Mouse (Mus musculus): ENCODE data around the gene Exoc3l4. TPM values are rescaled to one million over a fixed set of nuclear protein-coding genes. Genes with fewer than 3 reads are reported as not detected.
A peak's percentile ranks its signal among the peaks of the same experiment; 100 is the strongest.

Exoc3l4 gene
- polyA plus RNA-seq, 1 experiment from 2014 or later = 8.0 TPM

GRCm38 (mm10) chr12:111428364-111428763 is 11.5 kb downstream of the Exoc3l4 start:
- H3K9me3 ChIP-seq (replicated peaks) = no peaks in the 10 kb centered on the region

GRCm38 (mm10) chr12:111428961-111429911 is 12.4 kb downstream of the Exoc3l4 start:
- Histone ChIP-seq H3K27me3 (peaks cover 57% of the 10 kb centered on the region), H3K36me3 (no peaks in the 10 kb centered on the region), H3K4me2 (peak overlapping the region; percentile 80), H3K4me3 (peak overlapping the region; percentile 50), H3K9ac (peak overlapping the region; percentile 52), H3K4me1 (replicated peaks) (peaks cover 62% of the 10 kb centered on the region), H3K9me3 (replicated peaks) (no peaks in the 10 kb centered on the region), H3K27ac (peak overlapping the region; percentile 68)
- 1% methylated on average over 40 of the region's 40 CpGs for WGBS
- peak; percentile 16; the same call in 1 of the 2 replicates for ATAC-seq (replicated peaks; ENCODE audit: insufficient number of reproducible peaks, insufficient read depth, low FRiP score, low read depth)

More at GRCm38 (mm10) chr12:111428364-111428763, 11.5 kb downstream of the Exoc3l4 start:
- Histone ChIP-seq H3K4me2 (peak overlapping the region; percentile 80), H3K27me3 (peaks cover 64% of the 10 kb centered on the region), H3K36me3 (no peaks in the 10 kb centered on the region), H3K9ac (no peak overlapping the region), H3K4me1 (replicated peaks) (peaks cover 67% of the 10 kb centered on the region), H3K4me3 (no peak overlapping the region), H3K27ac (no peak overlapping the region)
- 22% methylated on average over 8 of the region's 8 CpGs for WGBS
- ATAC-seq (replicated peaks; ENCODE audit: insufficient number of reproducible peaks, insufficient read depth, low FRiP score, low read depth) = no peak

- Histone ChIP-seq H3K4me2 (peak overlapping the region; percentile 80), H3K9ac (peak overlapping the region; percentile 52), H3K4me3 (peak overlapping the region; percentile 50), H3K27me3 (peaks cover 51% of the 10 kb centered on the region), H3K9me3 (replicated peaks) (no peaks in the 10 kb centered on the region), H3K4me1 (replicated peaks) (peaks cover 69% of the 10 kb centered on the region), H3K27ac (peak overlapping the region; percentile 25), H3K36me3 (no peaks in the 10 kb centered on the region)
- ATAC-seq (replicated peaks; ENCODE audit: insufficient number of reproducible peaks, insufficient read depth, low FRiP score, low read depth) = no peak
- WGBS = 17% methylated on average over 27 of the region's 27 CpGs
Observed at GRCm38 (mm10) chr12:111430049-111430867, 13.4 kb downstream of the Exoc3l4 start.

GRCm38 (mm10) chr12:111430868-111431817 is 14.3 kb downstream of the Exoc3l4 start:
- Histone ChIP-seq H3K9me3 (replicated peaks) (no peaks in the 10 kb centered on the region), H3K27ac (peak overlapping the region; percentile 36; the same call in 1 of the 2 replicates), H3K4me2 (peak overlapping the region; percentile 80), H3K4me3 (no peak overlapping the region), H3K27me3 (peaks cover 44% of the 10 kb centered on the region), H3K36me3 (no peaks in the 10 kb centered on the region), H3K9ac (no peak overlapping the region), H3K4me1 (replicated peaks) (peaks cover 64% of the 10 kb centered on the region)
- WGBS = 33% methylated on average over 14 of the region's 14 CpGs
- no peak for ATAC-seq (replicated peaks; ENCODE audit: insufficient number of reproducible peaks, insufficient read depth, low FRiP score, low read depth)

GRCm38 (mm10) chr12:111432097-111432496 is 15.3 kb downstream of the Exoc3l4 start:
- H3K4me1 ChIP-seq (replicated peaks) = peaks cover 63% of the 10 kb centered on the region
- no peaks in the 10 kb centered on the region for H3K9me3 ChIP-seq (replicated peaks)
- no peak for ATAC-seq (replicated peaks; ENCODE audit: insufficient number of reproducible peaks, insufficient read depth, low FRiP score, low read depth)
- H3K4me3 ChIP-seq = no peak overlapping the region
- H3K27me3 ChIP-seq = peaks cover 45% of the 10 kb centered on the region
- peak overlapping the region; percentile 63 for H3K27ac ChIP-seq
- 45% methylated on average over 4 of the region's 4 CpGs for whole genome bisulfite sequencing
- no peak overlapping the region for H3K9ac ChIP-seq
- no peaks in the 10 kb centered on the region for H3K36me3 ChIP-seq
- no peak overlapping the region for H3K4me2 ChIP-seq

- H3K9ac ChIP-seq = no peak overlapping the region
- no peaks in the 10 kb centered on the region for H3K9me3 ChIP-seq (replicated peaks)
- no peak for ATAC-seq (replicated peaks; ENCODE audit: insufficient number of reproducible peaks, insufficient read depth, low FRiP score, low read depth)
- peaks cover 63% of the 10 kb centered on the region for H3K4me1 ChIP-seq (replicated peaks)
- 66% methylated on average over 4 of the region's 5 CpGs for WGBS
- H3K27ac ChIP-seq = peak overlapping the region; percentile 63
- H3K27me3 ChIP-seq = peaks cover 44% of the 10 kb centered on the region
- H3K4me2 ChIP-seq = no peak overlapping the region
- H3K4me3 ChIP-seq = no peak overlapping the region
- no peaks in the 10 kb centered on the region for H3K36me3 ChIP-seq
Observed at GRCm38 (mm10) chr12:111432751-111433331, 16.0 kb downstream of the Exoc3l4 start.

GRCm38 (mm10) chr12:111434164-111434744 is 17.4 kb downstream of the Exoc3l4 start:
- peak overlapping the region; percentile 26; the same call in 1 of the 2 replicates for H3K4me2 ChIP-seq
- no peak for ATAC-seq (replicated peaks; ENCODE audit: insufficient number of reproducible peaks, insufficient read depth, low FRiP score, low read depth)
- H3K4me3 ChIP-seq = no peak overlapping the region
- no peak overlapping the region; the same call in 1 of the 2 replicates for H3K9ac ChIP-seq
- peaks cover 51% of the 10 kb centered on the region for H3K4me1 ChIP-seq (replicated peaks)
- WGBS = 48% methylated on average over 7 of the region's 7 CpGs
- peak overlapping the region; percentile 57 for H3K27ac ChIP-seq
- H3K9me3 ChIP-seq (replicated peaks) = no peaks in the 10 kb centered on the region
- H3K36me3 ChIP-seq = no peaks in the 10 kb centered on the region
- peaks cover 41% of the 10 kb centered on the region for H3K27me3 ChIP-seq

GRCm38 (mm10) chr12:111434745-111435327 is 18.0 kb downstream of the Exoc3l4 start:
- H3K4me2 ChIP-seq = peak overlapping the region; percentile 26; the same call in 1 of the 2 replicates
- 23% methylated on average over 8 of the region's 8 CpGs for WGBS
- no peaks in the 10 kb centered on the region for H3K9me3 ChIP-seq (replicated peaks)
- H3K9ac ChIP-seq = no peak overlapping the region
- ATAC-seq (replicated peaks; ENCODE audit: insufficient number of reproducible peaks, insufficient read depth, low FRiP score, low read depth) = peak; percentile 63
- H3K4me1 ChIP-seq (replicated peaks) = peaks cover 46% of the 10 kb centered on the region
- peak overlapping the region; percentile 57 for H3K27ac ChIP-seq
- no peaks in the 10 kb centered on the region for H3K36me3 ChIP-seq
- H3K27me3 ChIP-seq = peaks cover 38% of the 10 kb centered on the region
- no peak overlapping the region for H3K4me3 ChIP-seq

GRCm38 (mm10) chr12:111436170-111436569 is 19.4 kb downstream of the Exoc3l4 start:
- H3K36me3 ChIP-seq = no peaks in the 10 kb centered on the region
- H3K9me3 ChIP-seq (replicated peaks) = no peaks in the 10 kb centered on the region
- H3K9ac ChIP-seq = no peak overlapping the region
- no peak overlapping the region for H3K27ac ChIP-seq
- no peak overlapping the region for H3K4me2 ChIP-seq
- H3K4me3 ChIP-seq = no peak overlapping the region
- peaks cover 32% of the 10 kb centered on the region for H3K4me1 ChIP-seq (replicated peaks)
- no peak for ATAC-seq (replicated peaks; ENCODE audit: insufficient number of reproducible peaks, insufficient read depth, low FRiP score, low read depth)
- 73% methylated on average over 3 of the region's 3 CpGs for WGBS
- peaks cover 40% of the 10 kb centered on the region for H3K27me3 ChIP-seq
